Mouse (Mus musculus): ENCODE results near the gene Osgep.

Osgep gene

DNA sequence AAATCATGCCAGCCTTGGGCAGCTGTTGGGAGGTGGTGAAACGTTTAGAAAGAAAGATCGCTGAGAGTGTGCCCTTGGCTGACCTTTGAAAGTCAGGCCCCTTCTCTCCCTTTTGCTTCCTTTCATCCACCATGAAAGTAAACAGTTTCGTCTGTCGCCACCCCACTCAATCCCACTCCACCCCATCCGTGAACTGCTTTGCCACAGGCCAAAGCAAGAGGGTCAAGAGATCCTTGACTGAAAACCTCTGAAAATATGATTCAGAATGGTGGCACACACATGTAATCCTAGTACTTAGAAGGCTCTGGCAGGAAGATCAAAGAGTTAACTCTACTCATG lies 53.9 kb downstream of the Osgep start:
- CTCF ChIA-PET = interaction anchor here in 2 of 4 experiments (0.6 to 1.2 kb wide), 2 partner anchors 36 to 71 kb away, joined by 3 read pairs; no protein-coding TSS in a partner anchor
- POLR2A ChIA-PET = interaction anchor here in 2 of 4 experiments (0.8 to 1.6 kb wide), 6 partner anchors 11 to 64 kb away, joined by 3 to 7 read pairs (median 4); partner anchors contain the start of genes Pip4p1 (in 1 of the 2) and Pnp (in 1 of the 2)

DNA sequence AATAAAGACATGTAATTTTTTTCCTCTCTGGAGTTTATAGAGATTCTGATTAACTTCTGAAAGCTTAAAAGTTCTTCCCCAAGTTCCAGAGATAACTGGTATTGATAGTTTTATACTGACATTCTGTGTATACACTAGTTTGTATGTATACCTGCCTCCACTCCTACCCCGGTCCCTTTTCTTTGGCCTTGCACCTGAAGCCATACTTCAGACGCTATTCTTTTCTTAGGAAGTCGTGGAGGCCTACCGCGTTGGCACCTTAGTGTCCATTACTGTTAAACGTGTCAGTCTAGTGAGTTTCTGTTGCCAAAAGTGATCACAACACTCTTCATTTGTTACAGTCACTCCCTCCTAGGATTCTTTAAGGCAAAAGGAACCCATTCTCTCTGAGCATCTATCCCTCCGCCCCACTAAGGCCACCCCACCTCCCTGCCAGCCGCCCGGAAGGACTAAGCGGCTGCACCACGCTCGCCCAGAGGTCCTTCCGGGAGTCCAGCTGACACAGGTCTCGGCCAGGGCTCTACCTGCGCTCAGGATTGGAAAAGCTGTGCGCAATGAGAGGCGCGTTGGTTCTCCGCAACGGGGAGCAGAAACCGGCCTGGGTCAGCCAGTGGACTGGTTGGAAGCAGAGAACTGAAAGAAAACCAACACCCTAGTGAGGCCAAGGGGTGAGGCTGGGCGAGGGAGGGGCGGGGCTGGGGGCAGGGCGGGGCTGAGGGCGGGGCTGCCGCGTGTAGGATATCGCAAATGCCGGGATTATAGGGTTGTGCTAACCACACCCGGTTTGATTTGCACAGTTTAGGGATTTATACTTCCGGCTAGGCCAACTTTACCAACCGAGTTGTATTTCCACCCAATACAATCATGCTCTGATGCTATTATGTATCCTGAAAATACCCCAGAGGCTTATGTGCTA lies 54.5 kb downstream of the Osgep start, which contains the start of gene Tep1:
Tep1 (minus strand) TSS at position 672 of the 916 bp plus-strand sequence.
- ChIA-PET POLR2A (interaction anchor here in 3 of 4 experiments (0.6 to 1.6 kb wide), 11 partner anchors 10 to 106 kb away, joined by 3 to 7 read pairs (median 4); partner anchors contain the start of genes Pip4p1 (in 1 of the 3) and Pnp (in 1 of the 3)), CTCF (interaction anchor here in 2 of 4 experiments (0.6 to 1.2 kb wide), 2 partner anchors 36 to 70 kb away, joined by 3 read pairs; no protein-coding TSS in a partner anchor)

DNA sequence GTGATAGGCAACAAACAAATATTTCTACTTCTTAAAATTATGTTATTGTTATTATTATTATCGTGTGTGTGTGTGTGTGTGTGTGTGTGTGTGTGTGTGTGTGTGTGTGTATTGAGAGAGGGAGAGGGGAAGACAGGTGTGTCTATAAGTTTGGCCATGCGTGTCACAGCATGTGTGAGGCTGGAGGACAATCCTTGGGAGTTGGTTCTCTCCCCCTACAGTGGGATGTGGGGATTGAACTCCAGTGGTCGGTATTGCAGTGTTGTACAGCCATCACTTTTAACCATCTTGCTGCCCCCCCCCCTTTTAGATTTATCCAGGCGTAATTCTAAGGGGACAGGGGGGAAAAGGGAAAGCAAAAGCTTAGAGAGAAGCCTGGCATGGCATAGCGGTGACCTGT lies 56.0 kb downstream of the Osgep start:
- ChIA-PET CTCF (no interaction called here), POLR2A (interaction anchor here in 1 of 4 experiments (0.7 to 1.6 kb wide), 2 partner anchors 13 to 57 kb away, joined by 3 to 4 read pairs; no protein-coding TSS in a partner anchor)

DNA sequence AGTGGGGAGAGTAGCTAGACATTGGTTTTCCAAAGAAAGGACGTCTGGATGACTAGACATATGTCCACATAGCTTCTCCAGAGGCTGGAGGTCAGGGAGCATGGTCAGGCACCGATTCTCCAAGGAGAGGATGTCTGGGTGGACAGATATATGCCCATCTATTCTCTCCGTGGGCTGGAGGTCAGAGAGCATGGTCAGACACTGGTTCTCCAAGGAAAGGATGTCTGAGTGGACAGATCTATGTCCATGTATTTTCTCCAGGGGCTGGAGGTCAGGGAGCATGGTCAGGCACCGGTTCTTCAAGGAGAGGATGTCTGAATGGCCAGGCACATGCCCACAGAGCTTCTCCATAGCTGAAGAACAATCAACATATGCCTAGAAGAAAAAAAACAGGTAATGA lies 56.5 kb downstream of the Osgep start:
- ChIA-PET POLR2A (interaction anchor here in 1 of 4 experiments (0.7 to 1.6 kb wide), 3 partner anchors 11 to 58 kb away, joined by 3 to 4 read pairs (median 3); no protein-coding TSS in a partner anchor), CTCF (no interaction called here)

DNA sequence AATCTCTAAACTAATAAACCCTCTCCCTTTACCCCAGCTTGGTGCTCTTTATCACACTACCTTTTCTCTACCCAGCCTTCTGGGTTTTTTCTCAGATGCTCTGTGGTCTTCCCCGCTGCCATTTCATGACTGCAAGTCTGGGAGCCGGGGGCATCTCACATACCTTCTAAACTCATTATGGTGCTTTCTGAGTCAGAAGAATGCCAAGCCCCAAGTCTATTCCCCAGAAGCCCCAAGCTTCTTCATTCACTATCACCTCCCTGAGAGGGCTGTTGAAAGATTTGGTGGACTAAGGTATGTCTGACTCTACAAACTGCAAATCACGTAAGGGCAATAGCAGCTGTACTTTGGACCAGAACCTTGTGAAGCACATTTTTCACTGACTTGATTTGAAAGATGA lies 57.7 kb downstream of the Osgep start:
- ChIA-PET POLR2A (interaction anchor here in 1 of 4 experiments (1.6 kb wide), 1 partner anchor 59 kb away, joined by 4 read pairs; no protein-coding TSS in a partner anchor), CTCF (no interaction called here)

DNA sequence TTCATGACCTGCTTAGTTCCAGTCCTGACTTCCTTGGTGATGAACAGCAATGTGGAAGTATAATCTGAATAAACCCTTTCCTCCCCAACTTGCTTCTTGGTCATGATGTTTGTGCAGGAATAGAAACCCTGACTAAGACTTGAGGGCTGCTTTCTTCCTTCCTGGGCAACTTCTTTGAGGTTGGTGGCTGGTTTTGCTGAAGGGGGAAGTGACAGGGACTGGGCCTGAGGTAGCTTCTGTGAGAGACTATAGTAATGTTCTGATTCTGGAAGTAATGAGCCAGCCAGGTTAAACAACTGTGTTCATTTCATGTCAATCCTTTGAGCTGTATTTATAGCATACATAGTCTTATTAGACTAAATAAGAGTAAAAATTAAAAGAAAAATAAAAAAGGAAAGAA lies 59.7 kb downstream of the Osgep start:
- POLR2A ChIA-PET = interaction anchor here in 1 of 4 experiments (0.8 to 1.4 kb wide), 4 partner anchors 12 to 48 kb away, joined by 3 to 5 read pairs (median 4); no protein-coding TSS in a partner anchor
- CTCF ChIA-PET = interaction anchor here in 2 of 4 experiments (0.5 to 0.9 kb wide), 2 partner anchors 31 to 142 kb away, joined by 3 to 5 read pairs; no protein-coding TSS in a partner anchor

DNA sequence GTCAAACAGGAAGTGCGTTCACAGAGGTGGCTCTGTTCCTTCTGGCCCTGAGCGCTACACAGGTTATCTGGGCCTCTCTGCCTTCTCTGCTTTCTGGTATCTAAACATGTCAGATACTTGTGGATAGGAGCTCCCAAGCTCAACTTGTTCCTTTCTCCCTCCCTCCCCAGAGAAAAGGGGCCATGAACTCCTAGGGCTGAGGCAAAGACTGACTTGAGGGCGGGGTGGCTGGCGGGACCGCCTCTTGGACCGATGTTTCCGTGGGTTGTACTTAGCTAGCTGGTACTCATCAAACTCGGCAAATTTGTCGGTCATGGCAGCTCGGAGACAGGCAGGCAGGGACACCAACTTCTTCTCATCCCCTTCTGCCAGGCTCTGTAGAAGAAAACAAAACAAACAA lies 62.1 kb downstream of the Osgep start:
- CTCF ChIA-PET = no interaction called here
- POLR2A ChIA-PET = interaction anchor here in 2 of 4 experiments (0.6 to 1.0 kb wide), 2 partner anchors 17 to 40 kb away, joined by 3 read pairs; no protein-coding TSS in a partner anchor

All from embryonic stem cell, embryonic (primary cell).